Mouse (Mus musculus): ENCODE results near the gene Cpeb2.

Gene Cpeb2

GRCm38 (mm10) chr5:43239141-43239835 is 6.3 kb downstream of the Cpeb2 start:
- no peak for DNase-seq

GRCm38 (mm10) chr5:43240729-43241128 is 7.8 kb downstream of the Cpeb2 start:
- no peak for DNase-seq

- no peak for DNase-seq
Observed at GRCm38 (mm10) chr5:43246236-43246635, 13.3 kb downstream of the Cpeb2 start.

GRCm38 (mm10) chr5:43246954-43247353 is 14.0 kb downstream of the Cpeb2 start:
- no peak for DNase-seq

- DNase-seq: no peak
Observed at GRCm38 (mm10) chr5:43248001-43248430, 15.0 kb downstream of the Cpeb2 start.

- no peak for DNase-seq
Observed at GRCm38 (mm10) chr5:43257490-43257889, 24.5 kb downstream of the Cpeb2 start.

- DNase-seq: no peak
Observed at GRCm38 (mm10) chr5:43258472-43259142, 25.6 kb downstream of the Cpeb2 start.

GRCm38 (mm10) chr5:43261814-43262213 is 28.8 kb downstream of the Cpeb2 start:
- DNase-seq: no peak

GRCm38 (mm10) chr5:43263951-43264350 is 31.0 kb downstream of the Cpeb2 start:
- peak; percentile 59 for DNase-seq

- no peak for DNase-seq
Observed at GRCm38 (mm10) chr5:43264696-43265095, 31.7 kb downstream of the Cpeb2 start.

- no peak for DNase-seq
Observed at GRCm38 (mm10) chr5:43277982-43278381, 45.0 kb downstream of the Cpeb2 start.

GRCm38 (mm10) chr5:43279774-43280173 is 46.8 kb downstream of the Cpeb2 start:
- DNase-seq: no peak

GRCm38 (mm10) chr5:43285756-43286155 is 52.8 kb downstream of the Cpeb2 start:
- DNase-seq: no peak

GRCm38 (mm10) chr5:43289752-43290446 is 56.9 kb downstream of the Cpeb2 start:
- DNase-seq: no peak

GRCm38 (mm10) chr5:43293136-43293535 is 60.2 kb downstream of the Cpeb2 start:
- no peak for DNase-seq

- no peak for DNase-seq
Observed at GRCm38 (mm10) chr5:43297459-43297858, 64.5 kb downstream of the Cpeb2 start.

- no peak for DNase-seq
Observed at GRCm38 (mm10) chr5:43298975-43299374, 66.0 kb downstream of the Cpeb2 start.

GRCm38 (mm10) chr5:43300076-43300475 is 67.1 kb downstream of the Cpeb2 start:
- no peak for DNase-seq

GRCm38 (mm10) chr5:43300979-43301378 is 68.0 kb downstream of the Cpeb2 start:
- DNase-seq: no peak

GRCm38 (mm10) chr5:43303504-43303903 is 70.5 kb downstream of the Cpeb2 start:
- DNase-seq: no peak

- no peak for DNase-seq
Observed at GRCm38 (mm10) chr5:43305449-43305848, 72.5 kb downstream of the Cpeb2 start.

- DNase-seq: peak; percentile 20
Observed at GRCm38 (mm10) chr5:43309961-43310360, 77.0 kb downstream of the Cpeb2 start.

- no peak for DNase-seq
Observed at GRCm38 (mm10) chr5:43324311-43324862, 91.4 kb downstream of the Cpeb2 start.

GRCm38 (mm10) chr5:43325561-43325960 is 92.6 kb downstream of the Cpeb2 start:
- DNase-seq: no peak
